Mouse (Mus musculus): Measurements from ENCODE around the gene Krtap17-1.

DNA sequence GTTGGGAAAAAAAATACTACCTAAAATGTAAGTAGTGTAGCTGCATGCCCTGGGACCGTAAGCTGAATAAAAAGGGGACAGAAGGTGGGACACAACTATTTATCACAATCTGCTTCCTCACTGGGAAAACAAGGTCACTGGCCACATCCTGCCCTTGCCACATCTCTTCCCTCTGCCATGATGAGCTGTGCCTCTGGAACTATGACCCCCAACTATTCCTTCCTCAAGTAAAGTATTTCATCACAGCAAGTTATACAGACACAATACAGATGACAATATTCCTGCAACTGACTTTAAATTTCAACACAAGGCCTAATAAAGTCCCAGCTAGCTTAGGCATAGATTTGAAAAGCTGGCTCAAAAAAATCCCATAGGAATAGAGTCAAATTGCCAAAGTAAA lies 25.7 kb upstream of the Krtap17-1 start:
- TF ChIP-seq E2F4 (IDR thresholded peaks at IDR 0.05; ENCODE audit: insufficient read depth) (no peak), POLR2A (IDR thresholded peaks at IDR 0.05; ENCODE audit: insufficient read length, low read depth) (no peak), CEBPB (IDR thresholded peaks at IDR 0.05; ENCODE audit: insufficient read depth, poor library complexity, severe bottlenecking) (no peak), POLR2AphosphoS2 (IDR thresholded peaks at IDR 0.05; ENCODE audit: insufficient read length, low read depth) (no peak), MAX (IDR thresholded peaks at IDR 0.05; ENCODE audit: low read depth) (no peak), TCF3 (IDR thresholded peaks at IDR 0.05; ENCODE audit: insufficient read length, low read depth) (no peak), TCF12 (IDR thresholded peaks at IDR 0.05; ENCODE audit: insufficient read depth, poor library complexity, severe bottlenecking) (no peak), USF1 (IDR thresholded peaks at IDR 0.05; ENCODE audit: low read depth) (no peak)
